11 mouse cellular contexts compared by ENCODE assay signal in the genomic region with DNA sequence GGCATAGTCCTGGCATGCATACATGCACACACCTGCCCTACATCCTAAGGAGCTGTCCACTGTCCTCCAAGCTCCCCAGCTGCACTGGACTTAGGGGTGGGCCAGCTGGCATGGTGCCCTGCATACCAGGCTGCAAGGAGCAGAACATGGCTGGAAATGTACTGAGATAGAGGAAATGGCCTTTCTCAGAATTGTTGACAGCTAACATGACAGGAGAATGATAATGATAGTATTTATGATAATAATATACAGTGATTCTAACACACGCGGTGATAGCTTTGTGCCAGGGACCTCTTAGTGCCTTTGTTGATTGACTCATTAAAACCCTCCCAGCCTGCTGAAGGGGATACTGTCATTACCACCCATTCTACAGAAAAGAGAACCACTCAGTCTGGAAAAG. TPM values are rescaled to one million over a fixed set of nuclear protein-coding genes. Genes with fewer than 3 reads are reported as not detected.
DNase-seq lines count a peak whose midpoint lies in the region; ATAC-seq and TF ChIP-seq lines count a peak whose summit lies in the region.
"Had no signal": no experiment of that assay in that cellular context is flagged by ENCODE, and none has a peak within 500 bp of the region (broad histone marks: within the 10 kb centered on the region; RNA-seq: fewer than 3 reads in every experiment).

No protein-coding gene starts in this region.

- DNase-seq in gastrocnemius, postnatal 10 days, result peak; percentile 20
- DNase-seq in gastrocnemius, postnatal 25 days, result no peak
- DNase-seq in midbrain, postnatal 0 days (ENCODE audit: low spot score), result peak; percentile 35
- DNase-seq in midbrain, embryonic 11.5 days (ENCODE audit: low spot score, missing footprints), result no peak
- no peak for DNase-seq in stomach, postnatal 0 days (ENCODE audit: low spot score)
- no peak for DNase-seq in spleen, adult 18-20 months
- no peak for DNase-seq in c-Kit-positive CD71-positive TER-119-positive erythroid progenitor cells, embryonic 14.5 days (ENCODE audit: low spot score)

- no peak for ATAC-seq in midbrain, postnatal 0 days (ENCODE audit: low FRiP score)
- no peak for ATAC-seq in midbrain, embryonic 11.5 days (ENCODE audit: low FRiP score)
- peak; percentile 72 for ATAC-seq in heart, embryonic 13.5 days (ENCODE audit: extremely low read depth, insufficient number of reproducible peaks, low FRiP score, low TSS enrichment)
- ATAC-seq in stomach, postnatal 0 days (ENCODE audit: low FRiP score, low TSS enrichment), result 0 out of 2 replicates have a peak, but pooled peaks have one; percentile 43
- ATAC-seq: inflammation-experienced regulatory T-cells, adult 6 months had no signal

- no peaks in the 10 kb centered on the region for H3K27me3 ChIP-seq in midbrain, postnatal 0 days (ENCODE audit: insufficient read depth, low read length)
- peaks cover 10% of the 10 kb centered on the region; the same call in 1 of the 2 replicates for H3K27me3 ChIP-seq in midbrain, embryonic 11.5 days (ENCODE audit: control insufficient read depth, insufficient read depth, low read length)
- no peaks in the 10 kb centered on the region for H3K27me3 ChIP-seq in heart, embryonic 13.5 days (replicated peaks)
- no peaks in the 10 kb centered on the region for H3K27me3 ChIP-seq in stomach, postnatal 0 days (ENCODE audit: control insufficient read depth, insufficient read depth, low read length)
- H3K27me3 ChIP-seq: lung, embryonic 15.5 days had no signal

- H3K27ac ChIP-seq in midbrain, postnatal 0 days (ENCODE audit: low read depth, low read length), result no peak overlapping the region
- H3K27ac ChIP-seq in midbrain, embryonic 11.5 days (ENCODE audit: low read depth, low read length), result no peak overlapping the region
- H3K27ac ChIP-seq in heart, embryonic 13.5 days (replicated peaks), result peak overlapping the region; percentile 70
- no peak overlapping the region for H3K27ac ChIP-seq in stomach, postnatal 0 days (replicated peaks)
- H3K27ac ChIP-seq: lung, embryonic 15.5 days had no signal

- no peak for TF ChIP-seq CTCF in midbrain, postnatal 0 days (IDR thresholded peaks at IDR 0.05)
- TF ChIP-seq CTCF in stomach, postnatal 0 days (IDR thresholded peaks at IDR 0.05; ENCODE audit: low read depth), result no peak

- no peaks in the 10 kb centered on the region for H3K36me3 ChIP-seq in midbrain, postnatal 0 days (ENCODE audit: insufficient read depth, low read length)
- H3K36me3 ChIP-seq in midbrain, embryonic 11.5 days (ENCODE audit: control insufficient read depth, insufficient read depth, low read length), result no peaks in the 10 kb centered on the region
- H3K36me3 ChIP-seq in heart, embryonic 13.5 days, result no peaks in the 10 kb centered on the region
- H3K36me3 ChIP-seq in stomach, postnatal 0 days (ENCODE audit: control insufficient read depth, insufficient read depth, low read length), result no peaks in the 10 kb centered on the region
- H3K36me3 ChIP-seq: lung, embryonic 15.5 days had no signal

- H3K9ac ChIP-seq in midbrain, postnatal 0 days (replicated peaks; ENCODE audit: low read length, poor library complexity, severe bottlenecking), result no peak overlapping the region
- no peak overlapping the region for H3K9ac ChIP-seq in midbrain, embryonic 11.5 days (ENCODE audit: low read length)
- H3K9ac ChIP-seq in heart, embryonic 13.5 days, result no peak overlapping the region
- H3K9ac ChIP-seq in stomach, postnatal 0 days (ENCODE audit: low read length), result no peak overlapping the region
- H3K9ac ChIP-seq: lung, embryonic 15.5 days had no signal

- no peaks in the 10 kb centered on the region for H3K4me1 ChIP-seq in midbrain, postnatal 0 days (ENCODE audit: insufficient read depth, low read length)
- peaks cover 8% of the 10 kb centered on the region; the same call in 1 of the 2 replicates for H3K4me1 ChIP-seq in midbrain, embryonic 11.5 days (ENCODE audit: control insufficient read depth, insufficient read depth, low read length)
- peaks cover 92% of the 10 kb centered on the region for H3K4me1 ChIP-seq in heart, embryonic 13.5 days
- H3K4me1 ChIP-seq in stomach, postnatal 0 days (replicated peaks; ENCODE audit: control insufficient read depth, insufficient read depth), result 0 out of 2 replicates have a peak, but pooled peaks cover 5% of the 10 kb centered on the region

- H3K4me3 ChIP-seq in midbrain, postnatal 0 days (ENCODE audit: low read depth, low read length), result no peak overlapping the region
- no peak overlapping the region for H3K4me3 ChIP-seq in midbrain, embryonic 11.5 days (ENCODE audit: low read depth, low read length)
- no peak overlapping the region for H3K4me3 ChIP-seq in heart, embryonic 13.5 days
- no peak overlapping the region for H3K4me3 ChIP-seq in stomach, postnatal 0 days (ENCODE audit: low read depth, low read length)
- H3K4me3 ChIP-seq: erythroblast, embryonic 14.5 days; lung, embryonic 15.5 days had no signal

- H3K9me3 ChIP-seq in midbrain, postnatal 0 days (ENCODE audit: low read length), result no peaks in the 10 kb centered on the region
- H3K9me3 ChIP-seq in midbrain, embryonic 11.5 days (ENCODE audit: control insufficient read depth, low read length), result no peaks in the 10 kb centered on the region
- H3K9me3 ChIP-seq in heart, embryonic 13.5 days, result no peaks in the 10 kb centered on the region
- no peaks in the 10 kb centered on the region for H3K9me3 ChIP-seq in stomach, postnatal 0 days (ENCODE audit: control insufficient read depth, low read length)
- H3K9me3 ChIP-seq: lung, embryonic 15.5 days had no signal

- no peak overlapping the region for H3K4me2 ChIP-seq in midbrain, postnatal 0 days (ENCODE audit: low read depth, low read length, poor library complexity, severe bottlenecking)
- H3K4me2 ChIP-seq in midbrain, embryonic 11.5 days, result no peak overlapping the region
- no peak overlapping the region for H3K4me2 ChIP-seq in heart, embryonic 13.5 days
- H3K4me2 ChIP-seq in stomach, postnatal 0 days (replicated peaks; ENCODE audit: low read depth), result no peak overlapping the region
- H3K4me2 ChIP-seq: lung, embryonic 15.5 days had no signal

- 77% methylated on average over 2 of the region's 2 CpGs for WGBS in midbrain, postnatal 0 days
- 89% methylated on average over 2 of the region's 2 CpGs for WGBS in midbrain, embryonic 11.5 days
- 14% methylated on average over 2 of the region's 2 CpGs for WGBS in heart, embryonic 13.5 days
- WGBS in stomach, postnatal 0 days, result 48% methylated on average over 2 of the region's 2 CpGs

- no peak for TF ChIP-seq EP300 in stomach, postnatal 0 days (optimal IDR thresholded peaks at IDR 0.05)

RNA-seq across cellular contexts. Expression of gene Spon1, which starts 54.4 kb away (rescaled TPM):
- 1 to 10 TPM; 5.1 to 5.6 TPM for total RNA-seq in gastrocnemius, postnatal 10 days (2021)
- total RNA-seq in gastrocnemius, postnatal 25 days (2021), result 1 to 10 TPM; 3.0 to 6.6 TPM
- 32.9 and 35.7 TPM in 2 replicates for total RNA-seq in midbrain, postnatal 0 days (2014; rRNA removed)
- 39.5 and 40.2 TPM in 2 replicates for polyA plus RNA-seq in midbrain, postnatal 0 days (2015; fragmentation: Nextera tagmentation; extraction: Ambion mirVana)
- 61.3 and 62.3 TPM in 2 replicates for polyA plus RNA-seq in midbrain, embryonic 11.5 days (2014; fragmentation: Nextera tagmentation; extraction: Ambion mirVana)
- polyA plus RNA-seq in heart, embryonic 13.5 days (2015; fragmentation: Nextera tagmentation; extraction: Ambion mirVana), result 71.5 and 72.9 TPM in 2 replicates
- polyA plus RNA-seq in stomach, postnatal 0 days (2015; fragmentation: Nextera tagmentation; extraction: Ambion mirVana), result 3.1 and 4.0 TPM in 2 replicates
- polyA plus RNA-seq: erythroblast, embryonic 14.5 days had no signal

Comparison
In these comparisons a context has a peak if more than half of its experiments do, and no peak if none do; other contexts are left out.
1. DNase-seq: peak in gastrocnemius, postnatal 10 days (single experiment) and midbrain, postnatal 0 days (single experiment); none in gastrocnemius, postnatal 25 days (single experiment), midbrain, embryonic 11.5 days (single experiment), stomach, postnatal 0 days (single experiment), spleen, adult 18-20 months (0 of 2) and c-Kit-positive CD71-positive TER-119-positive erythroid progenitor cells, embryonic 14.5 days (single experiment).
2. ATAC-seq: peak in heart, embryonic 13.5 days (single experiment) and stomach, postnatal 0 days (single experiment); none in midbrain, postnatal 0 days (single experiment) and midbrain, embryonic 11.5 days (single experiment).